ENCODE assay signal across 12 mouse cellular contexts in genomic region chr10:117656662-117656962, GRCm38 (mm10).
"Had no signal": no experiment of that assay in that cellular context is flagged by ENCODE, and none has a peak within 500 bp of the region (broad histone marks: within the 10 kb centered on the region; RNA-seq: fewer than 3 reads in every experiment).

No protein-coding gene starts in this region.

- DNase-seq: retina, postnatal 1 day; right cerebral cortex, adult 18-20 months; right cerebral cortex, postnatal 14 days; right cerebral cortex, postnatal 25 days; right cerebral cortex, postnatal 4 days; spleen, adult 18-20 months; thymus, adult 18-20 months; thymus, adult 2 months; thymus, postnatal 14 days; thymus, postnatal 25 days; thymus, postnatal 36 days; thymus, postnatal 4 days had no signal
